Mouse (Mus musculus) kidney, embryonic 14.5 days (tissue): Measurements from ENCODE around the gene 4930579G24Rik. TPM values are rescaled to one million over a fixed set of nuclear protein-coding genes. Genes with fewer than 3 reads are reported as not detected.

ENCODE experiments used
- ATAC-seq: fragments of 200-750 bp; cut with Nextera tagmentation; 2 replicates; pipeline ENCODE4 v1.8.0; 2017; ENCODE audit warnings: moderate number of reproducible peaks, mild to moderate bottlenecking, moderate TSS enrichment, moderate library complexity; ENCODE audit not compliant: low FRiP score, low TSS enrichment
- H3K27ac ChIP-seq: fragments of 300-500 bp; sonication (generic); 2 replicates; pipeline ENCODE4 v1.5.1; 2014; ENCODE audit warnings: low read depth, mild to moderate bottlenecking, low read length, moderate library complexity, mixed read lengths
- H3K27me3 ChIP-seq: fragments of 300-500 bp; sonication (generic); 2 replicates; pipeline ENCODE4 v1.6.1; 2014; ENCODE audit warnings: mild to moderate bottlenecking, low read length; ENCODE audit not compliant: control insufficient read depth, insufficient read depth
- H3K36me3 ChIP-seq: fragments of 300-500 bp; sonication (generic); 2 replicates; pipeline ENCODE4 v1.6.1; 2014; ENCODE audit warnings: low read length, mixed read lengths; ENCODE audit not compliant: control insufficient read depth, insufficient read depth
- H3K4me1 ChIP-seq: fragments of 300-500 bp; sonication (generic); 2 replicates; pipeline ENCODE4 v1.6.1; 2014; ENCODE audit warnings: low read length, mixed read lengths; ENCODE audit not compliant: control insufficient read depth, insufficient read depth
- H3K4me2 ChIP-seq: fragments of 300-500 bp; sonication (generic); replicated peaks from 2 replicates; pipeline ENCODE4 v1.6.1; 2014; ENCODE audit warnings: low read depth, mild to moderate bottlenecking, low read length
- H3K4me3 ChIP-seq: fragments of 300-500 bp; sonication (generic); 2 replicates; pipeline ENCODE4 v1.5.1; 2014; ENCODE audit warnings: mild to moderate bottlenecking, low read length
- H3K9ac ChIP-seq: fragments of 300-500 bp; sonication (generic); 2 replicates; pipeline ENCODE4 v1.6.1; 2014; ENCODE audit warnings: low read depth, mild to moderate bottlenecking, low read length, moderate library complexity
- H3K9me3 ChIP-seq: fragments of 300-500 bp; sonication (generic); 2 replicates; pipeline ENCODE4 v1.6.1; 2016; ENCODE audit warnings: low read length; ENCODE audit not compliant: control insufficient read depth
- WGBS: fragments of 180-500 bp; shearing (Covaris S2); extraction: QIAGEN DNeasy Blood & Tissue Kit; methylation state at CpG from one replicate; pipeline ENCODE4 v1.1.7; 2014; 5-methylcytosine and 5-hydroxymethylcytosine counted together
- polyA plus RNA-seq: library from polyadenylated mRNA; unstranded; fragments of >200 nt; fragmentation: Nextera tagmentation; extraction: Ambion mirVana; gene quantifications from 2 replicates; pipeline ENCODE4 v1.2.1, GENCODE M21; 2014

4930579G24Rik gene
- polyA plus RNA-seq: 30.9 and 35.6 TPM in 2 replicates

GRCm38 (mm10) chr3:79628561-79629415 is at the start of gene 4930579G24Rik:
Gene 4930579G24Rik (plus strand): TSS chr3:79629079.
- Histone ChIP-seq H3K27me3 (no peaks in the 10 kb centered on the region), H3K4me1 (no peaks in the 10 kb centered on the region), H3K4me2 (peak within 1 kb of the TSS; percentile 82), H3K4me3 (peak within 1 kb of the TSS; percentile 83), H3K36me3 (peaks cover 21% of the 10 kb centered on the region), H3K9me3 (no peaks in the 10 kb centered on the region), H3K27ac (peak within 1 kb of the TSS; percentile 86), H3K9ac (peak within 1 kb of the TSS; percentile 80)
- ATAC-seq: peak; percentile 99
- under 1% methylated on average over 60 of the region's 60 CpGs for WGBS

GRCm38 (mm10) chr3:79579891-79580575 is 48.8 kb upstream of the 4930579G24Rik start:
- Histone ChIP-seq H3K27ac (no peak overlapping the region), H3K36me3 (no peaks in the 10 kb centered on the region), H3K4me1 (peaks cover 4% of the 10 kb centered on the region; the same call in 1 of the 2 replicates), H3K4me3 (no peak overlapping the region), H3K4me2 (no peak overlapping the region), H3K9ac (no peak overlapping the region), H3K9me3 (no peaks in the 10 kb centered on the region), H3K27me3 (no peaks in the 10 kb centered on the region)
- WGBS: 65% methylated on average over 5 of the region's 5 CpGs
- ATAC-seq: no peak

- H3K9ac ChIP-seq: no peak overlapping the region
- H3K4me3 ChIP-seq: no peak overlapping the region
- peak; percentile 78 for ATAC-seq
- H3K4me1 ChIP-seq: no peaks in the 10 kb centered on the region
- no peaks in the 10 kb centered on the region for H3K36me3 ChIP-seq
- WGBS: 8% methylated on average over 6 of the region's 6 CpGs
- no peak overlapping the region for H3K4me2 ChIP-seq
- H3K27ac ChIP-seq: no peak overlapping the region
- no peaks in the 10 kb centered on the region for H3K9me3 ChIP-seq
- H3K27me3 ChIP-seq: no peaks in the 10 kb centered on the region
Measured at GRCm38 (mm10) chr3:79586804-79587203, 42.1 kb upstream of the 4930579G24Rik start.

- H3K27ac ChIP-seq: no peak overlapping the region
- H3K4me2 ChIP-seq: no peak overlapping the region
- no peaks in the 10 kb centered on the region for H3K9me3 ChIP-seq
- 79% methylated on average over 2 of the region's 2 CpGs for WGBS
- no peak overlapping the region for H3K9ac ChIP-seq
- 0 out of 2 replicates have a peak, but pooled peaks cover 5% of the 10 kb centered on the region for H3K4me1 ChIP-seq
- no peak overlapping the region for H3K4me3 ChIP-seq
- no peak for ATAC-seq
- H3K36me3 ChIP-seq: peaks cover 14% of the 10 kb centered on the region
- no peaks in the 10 kb centered on the region for H3K27me3 ChIP-seq
Measured at GRCm38 (mm10) chr3:79589671-79590070, 39.2 kb upstream of the 4930579G24Rik start.

GRCm38 (mm10) chr3:79590863-79591792 is 37.8 kb upstream of the 4930579G24Rik start, which contains the start of gene Ppid:
Gene Ppid (plus strand): TSS chr3:79591342.
- 4% methylated on average over 63 of the region's 63 CpGs for WGBS
- Histone ChIP-seq H3K36me3 (peaks cover 28% of the 10 kb centered on the region), H3K4me1 (0 out of 2 replicates have a peak, but pooled peaks cover 5% of the 10 kb centered on the region), H3K9ac (peak within 1 kb of the TSS; percentile 93), H3K27ac (peak within 1 kb of the TSS; percentile 85; the same call in 1 of the 2 replicates), H3K27me3 (no peaks in the 10 kb centered on the region), H3K9me3 (no peaks in the 10 kb centered on the region), H3K4me3 (peak within 1 kb of the TSS; percentile 61), H3K4me2 (peak within 1 kb of the TSS; percentile 75)
- peak; percentile 86 for ATAC-seq

- ATAC-seq: no peak
- Histone ChIP-seq H3K4me1 (0 out of 2 replicates have a peak, but pooled peaks cover 5% of the 10 kb centered on the region), H3K9ac (peak overlapping the region; percentile 93), H3K36me3 (peaks cover 36% of the 10 kb centered on the region), H3K9me3 (no peaks in the 10 kb centered on the region), H3K4me3 (peak overlapping the region; percentile 61), H3K4me2 (peak overlapping the region; percentile 75), H3K27ac (peak overlapping the region; percentile 85; the same call in 1 of the 2 replicates), H3K27me3 (no peaks in the 10 kb centered on the region)
- 5% methylated on average over 15 of the region's 15 CpGs for WGBS
Measured at GRCm38 (mm10) chr3:79591793-79592471, 36.9 kb upstream of the 4930579G24Rik start.

- 0 out of 2 replicates have a peak, but pooled peaks cover 5% of the 10 kb centered on the region for H3K4me1 ChIP-seq
- no peak overlapping the region for H3K4me3 ChIP-seq
- H3K27ac ChIP-seq: no peak overlapping the region
- no peak overlapping the region for H3K4me2 ChIP-seq
- ATAC-seq: no peak
- H3K27me3 ChIP-seq: no peaks in the 10 kb centered on the region
- WGBS: 94% methylated on average over 7 of the region's 7 CpGs
- peaks cover 64% of the 10 kb centered on the region for H3K36me3 ChIP-seq
- H3K9me3 ChIP-seq: no peaks in the 10 kb centered on the region
- H3K9ac ChIP-seq: no peak overlapping the region
Measured at GRCm38 (mm10) chr3:79595468-79595867, 33.4 kb upstream of the 4930579G24Rik start.

GRCm38 (mm10) chr3:79609886-79610285 is 19.0 kb upstream of the 4930579G24Rik start:
- H3K4me2 ChIP-seq: no peak overlapping the region
- H3K36me3 ChIP-seq: peaks cover 43% of the 10 kb centered on the region
- H3K9ac ChIP-seq: no peak overlapping the region
- H3K27ac ChIP-seq: no peak overlapping the region
- H3K4me1 ChIP-seq: no peaks in the 10 kb centered on the region
- H3K9me3 ChIP-seq: peaks cover 3% of the 10 kb centered on the region; the same call in 1 of the 2 replicates
- 91% methylated on average over 2 of the region's 2 CpGs for WGBS
- no peak for ATAC-seq
- no peak overlapping the region for H3K4me3 ChIP-seq
- no peaks in the 10 kb centered on the region for H3K27me3 ChIP-seq
